Mouse (Mus musculus) retina, embryonic 14.5 days (tissue): Measurements from ENCODE around the gene Cog1.
"Not testable (repeated sequence)": the region's sequence is repeated elsewhere in the genome, so short reads cannot be mapped to it uniquely, and the experiment has no call there.

Source experiments
- DNase-seq: peaks from one replicate; pipeline ENCODE4 v3.0.0-alpha.2; 2015; ENCODE audit warnings: low spot score

Cog1 gene

GRCm38 (mm10) chr11:113632303-113632702, 16.7 kb upstream of the Cog1 start:
- no peak for DNase-seq

GRCm38 (mm10) chr11:113633398-113633797, 15.6 kb upstream of the Cog1 start:
- DNase-seq, result no peak

DNA sequence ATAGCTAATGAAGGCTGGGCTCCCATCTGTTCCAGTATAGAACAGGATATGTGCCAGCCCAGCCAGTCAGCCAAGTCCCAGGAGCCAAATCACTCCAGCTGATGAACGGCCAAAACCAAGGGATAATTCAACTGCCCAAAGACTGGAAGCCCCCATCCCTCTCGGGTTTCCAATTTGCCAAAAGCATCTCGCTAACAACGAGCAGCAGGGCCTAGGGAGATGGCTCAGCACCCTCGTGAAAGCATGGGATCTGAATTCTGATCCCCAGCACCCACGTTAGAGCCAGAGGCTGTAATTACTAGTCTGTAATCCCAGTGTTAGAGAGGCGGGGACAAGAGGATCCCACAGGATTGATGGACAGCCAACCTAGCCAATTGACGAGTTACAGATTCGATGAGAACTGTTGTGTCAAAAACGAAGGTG, 14.3 kb upstream of the Cog1 start:
- no peak for DNase-seq

- no peak for DNase-seq
Measured at GRCm38 (mm10) chr11:113638680-113639079, 10.3 kb upstream of the Cog1 start.

- DNase-seq, result no peak
Measured at GRCm38 (mm10) chr11:113645181-113645580, 3.8 kb upstream of the Cog1 start.

GRCm38 (mm10) chr11:113648152-113648551, 817 bp upstream of the Cog1 start:
- peak; percentile 91 for DNase-seq

GRCm38 (mm10) chr11:113649353-113650210, 613 bp downstream of the Cog1 start, which contains the start of gene Slc39a11:
Gene Slc39a11, minus strand, starts transcription at chr11:113650079.
- DNase-seq, result peak; percentile 79

- DNase-seq, result peak; percentile 17
Measured at GRCm38 (mm10) chr11:113651206-113651906, 2.4 kb downstream of the Cog1 start.

- peak; percentile 71 for DNase-seq
Measured at GRCm38 (mm10) chr11:113651907-113652273, 2.9 kb downstream of the Cog1 start.

GRCm38 (mm10) chr11:113652516-113652915, 3.5 kb downstream of the Cog1 start:
- DNase-seq, result no peak

DNA sequence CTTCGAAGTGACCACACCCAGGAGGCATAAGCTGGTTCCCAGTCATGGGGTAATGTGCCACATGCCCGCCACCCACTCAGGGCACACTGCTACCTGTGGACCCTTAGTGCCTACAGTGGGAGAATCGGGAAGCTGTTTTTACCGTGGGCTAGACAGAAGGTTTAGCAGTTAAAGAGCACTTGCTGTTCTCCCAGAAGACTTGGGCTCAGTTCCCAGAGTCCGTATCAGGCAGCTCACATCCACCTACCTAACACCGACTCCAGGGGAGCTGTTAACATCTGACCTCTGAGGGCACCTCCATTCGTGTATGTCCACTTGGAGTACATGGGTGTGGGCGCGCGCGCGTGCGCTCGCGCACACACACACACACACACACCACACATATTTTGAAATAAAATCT, 5.1 kb downstream of the Cog1 start:
- no peak for DNase-seq

GRCm38 (mm10) chr11:113654561-113655270, 5.7 kb downstream of the Cog1 start:
- DNase-seq, result no peak

DNA sequence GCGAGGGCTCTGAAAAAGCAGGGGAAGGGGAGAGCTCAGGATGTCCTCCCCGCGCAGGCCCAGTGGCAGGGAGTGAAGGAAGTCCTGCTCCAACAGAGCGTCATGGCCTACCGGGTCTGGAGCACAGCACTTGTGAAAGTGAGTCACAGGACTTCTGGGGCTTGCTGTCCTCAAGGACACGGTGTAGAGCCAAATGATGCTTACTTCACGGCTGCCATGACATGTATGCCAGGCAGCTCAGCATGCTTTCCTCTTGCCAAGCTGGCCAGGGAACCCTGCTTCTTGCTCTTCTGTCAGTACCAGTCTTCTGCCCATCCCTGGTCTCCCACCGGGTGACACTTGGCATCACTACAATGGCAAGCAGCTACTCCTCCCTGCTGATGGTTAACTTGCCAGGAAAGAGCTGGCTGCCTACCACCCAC, 7.6 kb downstream of the Cog1 start:
- no peak for DNase-seq

DNA sequence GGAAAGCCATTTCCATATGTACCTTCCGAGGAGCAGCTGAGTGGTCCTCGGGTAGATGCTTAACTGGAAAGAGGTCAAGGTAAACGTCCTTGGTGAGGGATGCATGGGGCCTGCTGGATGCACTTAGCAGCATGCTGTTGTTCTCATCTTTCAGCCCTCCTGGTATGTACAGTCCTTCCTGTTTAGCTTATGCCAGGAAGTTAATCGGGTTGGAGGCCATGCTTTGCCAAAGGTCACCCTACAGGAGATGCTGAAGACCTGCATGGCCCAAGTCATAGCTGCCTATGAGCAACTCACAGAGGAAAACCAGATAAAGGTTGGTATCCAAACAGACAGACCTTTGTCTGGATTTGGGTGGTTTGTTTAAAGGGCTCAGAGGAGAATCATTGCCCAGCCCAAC, 8.3 kb downstream of the Cog1 start:
- no peak for DNase-seq

GRCm38 (mm10) chr11:113658319-113658718, 9.3 kb downstream of the Cog1 start:
- no peak for DNase-seq

GRCm38 (mm10) chr11:113658763-113659162, 9.8 kb downstream of the Cog1 start:
- DNase-seq, result no peak

GRCm38 (mm10) chr11:113660213-113660612, 11.2 kb downstream of the Cog1 start:
- not testable (repeated sequence) for DNase-seq

DNA sequence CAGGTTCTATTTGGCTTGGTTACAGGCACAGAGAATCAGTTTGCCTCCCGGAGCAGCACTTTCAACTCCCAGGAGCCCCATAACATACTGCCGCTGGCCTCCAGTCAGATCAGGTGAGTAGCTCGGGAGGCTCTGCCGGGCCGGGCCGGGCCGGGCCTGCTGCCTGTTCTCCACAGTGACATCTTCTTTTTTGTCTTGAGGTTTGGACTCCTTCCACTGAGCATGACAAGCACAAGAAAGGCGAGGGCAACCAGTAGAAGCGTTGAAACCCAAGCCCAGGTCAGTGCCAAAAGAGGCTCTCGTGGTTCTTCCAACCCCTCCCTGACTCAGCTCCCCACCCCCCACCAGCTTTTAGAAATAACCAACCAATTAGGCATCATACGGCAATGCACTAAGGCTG, 12.0 kb downstream of the Cog1 start:
- no peak for DNase-seq

DNA sequence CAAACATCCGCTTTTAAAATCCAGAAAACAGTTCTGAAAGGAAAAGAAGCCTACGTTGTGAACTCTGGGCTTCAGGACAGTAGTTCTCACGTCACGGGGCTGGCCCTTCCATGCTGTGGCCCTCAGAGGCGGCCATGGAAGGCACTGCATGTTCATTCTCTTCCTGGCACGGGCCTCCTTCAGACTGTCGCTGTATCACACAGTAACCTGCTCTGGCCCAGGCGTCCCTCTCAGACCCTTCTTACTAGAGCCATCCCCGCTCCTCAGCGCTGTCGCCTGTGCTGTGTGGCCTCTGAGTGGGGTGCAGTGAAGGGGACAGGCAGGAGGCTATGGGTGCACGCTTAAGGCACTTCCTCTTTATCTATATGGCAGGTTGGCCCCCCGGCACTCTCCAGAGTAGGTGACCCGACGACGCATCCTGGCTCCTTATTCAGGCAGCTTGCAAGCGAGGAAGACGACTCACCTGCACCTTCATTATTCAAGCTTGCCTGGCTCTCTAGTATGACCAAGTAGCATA, 12.9 kb downstream of the Cog1 start:
- DNase-seq, result no peak

- DNase-seq, result no peak
Measured at GRCm38 (mm10) chr11:113664279-113664678, 15.3 kb downstream of the Cog1 start.

GRCm38 (mm10) chr11:113666205-113666604, 17.2 kb downstream of the Cog1 start:
- no peak for DNase-seq

- no peak for DNase-seq
Measured at GRCm38 (mm10) chr11:113666648-113667047, 17.7 kb downstream of the Cog1 start.
